Mouse (Mus musculus): ENCODE results near the gene Slc18b1. TPM values are rescaled to one million over a fixed set of nuclear protein-coding genes. Genes with fewer than 3 reads are reported as not detected.

Gene Slc18b1
- polyA plus RNA-seq, 1 experiment: not detected

- no peak for TF ChIP-seq GATA1 (IDR thresholded peaks at IDR 0.05; ENCODE audit: low read length)
These were observed 1.4 kb downstream of the Slc18b1 start for GRCm38 (mm10) chr10:23798142-23798541.

GRCm38 (mm10) chr10:23799933-23800332 lies 3.1 kb downstream of the Slc18b1 start:
- TF ChIP-seq GATA1 (IDR thresholded peaks at IDR 0.05; ENCODE audit: low read length): no peak

- TF ChIP-seq GATA1 (IDR thresholded peaks at IDR 0.05; ENCODE audit: low read length): no peak
These were observed 6.1 kb downstream of the Slc18b1 start for GRCm38 (mm10) chr10:23802911-23803310.

- TF ChIP-seq GATA1 (IDR thresholded peaks at IDR 0.05; ENCODE audit: low read length): no peak
These were observed 7.9 kb downstream of the Slc18b1 start for GRCm38 (mm10) chr10:23804665-23805064.

GRCm38 (mm10) chr10:23806201-23806600 lies 9.4 kb downstream of the Slc18b1 start:
- TF ChIP-seq GATA1 (IDR thresholded peaks at IDR 0.05; ENCODE audit: low read length): no peak

- no peak for TF ChIP-seq GATA1 (IDR thresholded peaks at IDR 0.05; ENCODE audit: low read length)
These were observed 15.1 kb downstream of the Slc18b1 start for GRCm38 (mm10) chr10:23811635-23812437.

- no peak for TF ChIP-seq GATA1 (IDR thresholded peaks at IDR 0.05; ENCODE audit: low read length)
These were observed 15.6 kb downstream of the Slc18b1 start for GRCm38 (mm10) chr10:23812438-23812759.

GRCm38 (mm10) chr10:23812852-23813766 lies 16.3 kb downstream of the Slc18b1 start:
- no peak for TF ChIP-seq GATA1 (IDR thresholded peaks at IDR 0.05; ENCODE audit: low read length)

GRCm38 (mm10) chr10:23815168-23815567 lies 18.4 kb downstream of the Slc18b1 start:
- no peak for TF ChIP-seq GATA1 (IDR thresholded peaks at IDR 0.05; ENCODE audit: low read length)

- TF ChIP-seq GATA1 (IDR thresholded peaks at IDR 0.05; ENCODE audit: low read length): no peak
These were observed 19.5 kb downstream of the Slc18b1 start for GRCm38 (mm10) chr10:23816241-23816640.

GRCm38 (mm10) chr10:23826516-23826915 lies 29.7 kb downstream of the Slc18b1 start:
- TF ChIP-seq GATA1 (IDR thresholded peaks at IDR 0.05; ENCODE audit: low read length): no peak

- no peak for TF ChIP-seq GATA1 (IDR thresholded peaks at IDR 0.05; ENCODE audit: low read length)
These were observed 39.5 kb downstream of the Slc18b1 start for GRCm38 (mm10) chr10:23836003-23836964.

GRCm38 (mm10) chr10:23837115-23837514 lies 40.3 kb downstream of the Slc18b1 start:
- TF ChIP-seq GATA1 (IDR thresholded peaks at IDR 0.05; ENCODE audit: low read length): no peak

GRCm38 (mm10) chr10:23838910-23839309 lies 42.1 kb downstream of the Slc18b1 start:
- TF ChIP-seq GATA1 (IDR thresholded peaks at IDR 0.05; ENCODE audit: low read length): no peak

- no peak for TF ChIP-seq GATA1 (IDR thresholded peaks at IDR 0.05; ENCODE audit: low read length)
These were observed 42.6 kb downstream of the Slc18b1 start for GRCm38 (mm10) chr10:23839368-23839767.

Measured in G1E-ER4 (cell line).